Mouse (Mus musculus): ENCODE data around the gene Tmem161b.
A peak's percentile ranks its signal among the peaks of the same experiment; 100 is the strongest.
"Not testable (repeated sequence)": the region's sequence is repeated elsewhere in the genome, so short reads cannot be mapped to it uniquely, and the experiment has no call there.

Gene Tmem161b

DNA sequence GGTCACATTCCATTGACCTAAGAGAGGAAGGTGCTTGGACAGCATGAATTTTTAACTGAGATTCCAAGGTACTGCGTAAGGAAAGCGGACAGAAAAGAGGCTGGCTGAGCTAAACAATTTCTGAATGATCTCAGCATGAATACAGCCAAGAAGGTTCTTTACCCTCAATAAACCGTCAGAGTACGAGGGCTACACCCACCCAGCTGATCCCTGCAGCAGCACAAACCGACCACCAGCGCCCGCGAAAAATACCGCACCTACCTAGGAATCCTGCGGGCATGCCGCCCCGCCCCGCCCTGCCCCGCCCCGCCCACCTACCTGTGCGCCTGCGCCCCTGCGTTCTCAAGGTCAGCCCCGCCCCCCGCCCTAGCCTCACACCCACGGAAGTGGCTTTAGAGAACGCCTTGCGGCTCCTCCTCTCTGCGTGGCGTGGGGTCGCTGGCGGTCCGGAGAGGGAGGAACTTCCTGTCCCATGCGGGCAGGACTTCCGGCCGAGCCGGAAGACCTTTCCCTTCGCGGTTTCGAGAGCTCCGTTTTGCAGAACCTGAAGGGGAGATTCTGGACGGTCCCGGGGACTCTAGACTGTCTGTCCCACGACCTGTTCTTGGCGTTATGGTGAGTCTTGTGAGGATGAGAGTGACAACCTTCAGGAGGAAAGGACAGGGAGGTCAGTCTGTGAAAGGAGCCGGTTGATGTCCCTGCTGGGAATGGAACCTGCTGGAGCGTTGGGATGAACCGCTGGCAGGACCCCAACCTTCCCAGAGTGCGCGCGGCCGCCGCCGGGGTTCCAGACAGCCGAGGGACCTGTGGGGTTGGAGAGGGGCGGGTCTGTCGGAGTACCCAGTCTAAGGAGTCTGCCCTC lies at the start of gene Tmem161b:
Gene Tmem161b (plus strand): TSS at position 477 of the 862 bp plus-strand sequence.
- DNase-seq (ENCODE audit: low spot score) = peak; percentile 88

DNA sequence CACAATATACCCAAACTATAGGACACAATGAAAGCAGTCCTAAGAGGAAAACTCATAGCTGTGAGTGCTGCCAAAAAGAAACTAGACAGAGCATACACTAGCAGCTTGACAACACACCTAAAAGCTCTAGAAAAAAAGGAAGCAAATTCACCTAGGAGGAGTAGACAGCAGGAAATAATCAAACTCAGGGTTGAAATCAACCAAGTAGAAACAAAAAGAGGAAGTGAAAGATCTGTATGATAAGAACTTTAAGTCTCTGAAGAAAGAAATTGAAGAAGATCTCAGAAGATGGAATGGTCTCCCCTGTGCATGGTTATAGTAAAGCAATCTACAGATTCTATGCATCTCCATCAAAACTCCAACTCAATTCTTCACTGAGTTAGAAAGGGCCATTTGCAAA lies 36.3 kb upstream of the Tmem161b start:
- DNase-seq (ENCODE audit: low spot score) = not testable (repeated sequence)

DNA sequence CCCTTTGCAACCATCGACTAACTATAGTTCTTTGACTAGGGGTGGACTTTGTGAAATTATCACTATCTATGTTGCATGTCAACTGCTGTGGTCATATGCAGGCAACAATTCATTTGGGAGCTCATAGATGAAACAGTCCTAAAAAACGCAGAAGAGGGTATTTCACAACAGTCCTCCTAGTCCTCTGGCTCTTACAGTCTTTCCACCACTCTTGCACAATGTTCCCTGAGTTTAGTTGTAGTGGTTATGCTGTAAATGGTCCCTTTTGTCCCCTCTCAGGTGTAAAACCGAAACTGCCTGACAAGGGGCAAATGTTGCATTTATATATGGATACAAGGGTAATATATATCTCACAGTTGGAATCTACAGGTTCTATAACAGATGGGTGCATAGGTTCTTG lies 29.4 kb upstream of the Tmem161b start:
- no peak for DNase-seq (ENCODE audit: low spot score)

DNA sequence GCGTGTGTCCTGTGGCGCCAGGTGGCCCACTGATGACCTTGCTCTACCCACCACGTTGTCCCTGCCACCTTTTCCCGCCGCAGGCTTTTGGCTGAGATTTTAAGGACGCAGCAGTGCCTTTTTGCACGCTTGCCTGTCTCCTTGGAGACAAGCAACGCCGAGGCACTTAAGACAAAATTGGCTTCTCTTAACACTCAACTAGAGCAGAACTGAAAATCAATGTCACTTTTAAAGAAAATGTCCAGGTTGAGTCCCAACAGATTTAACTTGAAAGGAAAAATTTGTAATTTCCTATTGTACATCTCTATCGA lies 541 bp downstream of the Tmem161b start:
- DNase-seq (ENCODE audit: low spot score) = no peak

DNA sequence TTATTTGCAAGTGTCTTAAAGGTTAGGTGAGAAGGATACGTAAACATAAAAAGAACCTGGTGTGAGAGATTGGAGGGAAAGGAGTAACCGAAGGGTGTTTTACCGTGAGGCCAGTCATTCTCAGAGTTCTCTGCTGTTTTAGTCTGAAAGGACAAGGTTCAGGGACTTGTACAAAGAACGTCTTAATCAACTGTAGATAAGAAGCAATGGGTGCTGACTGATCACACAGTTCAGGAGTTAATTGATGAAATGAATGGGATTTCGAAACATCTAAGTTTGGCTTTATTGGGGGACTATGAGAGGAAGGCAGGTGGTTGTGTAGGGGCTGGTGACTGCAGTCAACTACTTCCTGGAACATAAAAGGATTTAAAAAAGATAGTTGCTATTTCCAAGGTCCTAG lies 922 bp downstream of the Tmem161b start:
- DNase-seq (ENCODE audit: low spot score) = no peak

DNA sequence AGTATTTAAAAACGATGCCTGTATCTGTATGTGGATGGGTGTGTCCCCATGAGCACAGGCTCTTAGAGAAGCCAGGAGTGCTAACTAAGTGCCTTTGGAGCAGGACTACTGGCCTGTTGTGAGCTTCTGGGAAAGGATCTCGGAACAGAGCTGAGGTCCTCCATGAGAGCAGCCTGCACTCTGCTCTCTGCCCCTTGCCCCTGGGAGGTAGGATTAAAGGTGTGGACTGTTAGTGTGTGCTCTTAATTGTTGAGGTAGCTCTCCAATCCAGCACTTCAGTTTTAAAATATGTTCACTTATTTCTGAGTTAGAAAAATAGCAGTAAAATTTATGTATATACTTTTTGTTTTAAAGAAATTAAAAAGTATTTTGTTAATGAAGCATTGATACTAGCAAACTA lies 11.9 kb downstream of the Tmem161b start:
- DNase-seq (ENCODE audit: low spot score) = no peak

DNA sequence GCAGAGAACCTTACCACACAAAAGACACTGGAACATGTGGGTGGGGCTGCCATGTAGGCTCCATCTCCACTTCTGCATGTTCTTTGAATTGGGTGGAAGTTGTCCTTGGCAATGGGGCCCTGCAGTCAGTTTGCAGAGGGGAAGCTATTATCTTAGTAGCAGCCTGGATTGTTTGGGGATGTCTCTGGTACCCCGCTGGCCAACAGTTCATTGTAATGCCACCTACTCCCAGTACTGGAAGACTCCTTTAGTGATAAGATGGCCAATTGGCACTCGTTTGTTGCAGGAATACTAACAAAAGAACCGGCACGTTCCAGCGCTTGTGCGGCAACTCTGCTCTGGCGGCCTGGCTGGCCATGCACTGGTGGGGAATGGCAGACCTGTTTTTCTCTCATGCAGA lies 14.7 kb downstream of the Tmem161b start:
- DNase-seq (ENCODE audit: low spot score) = no peak

DNA sequence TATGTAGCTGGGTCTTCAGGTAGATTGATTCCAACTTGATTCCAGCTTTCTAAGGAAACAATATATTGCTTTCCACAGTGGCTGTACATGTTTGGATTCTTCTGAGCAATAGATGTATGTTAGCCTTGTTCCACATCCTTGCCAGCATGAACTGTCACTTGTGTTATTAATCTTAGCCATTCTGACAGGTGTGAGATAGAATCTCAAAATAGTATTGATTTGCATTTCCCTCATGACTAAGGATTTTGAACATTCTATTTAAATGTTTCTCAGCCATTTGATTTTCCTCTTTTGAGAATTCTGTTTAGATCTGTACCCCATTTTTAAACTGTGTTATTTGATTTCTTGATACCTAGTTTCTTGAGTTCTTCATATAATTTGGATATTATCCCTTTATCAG lies 16.1 kb downstream of the Tmem161b start:
- no peak for DNase-seq (ENCODE audit: low spot score)

DNA sequence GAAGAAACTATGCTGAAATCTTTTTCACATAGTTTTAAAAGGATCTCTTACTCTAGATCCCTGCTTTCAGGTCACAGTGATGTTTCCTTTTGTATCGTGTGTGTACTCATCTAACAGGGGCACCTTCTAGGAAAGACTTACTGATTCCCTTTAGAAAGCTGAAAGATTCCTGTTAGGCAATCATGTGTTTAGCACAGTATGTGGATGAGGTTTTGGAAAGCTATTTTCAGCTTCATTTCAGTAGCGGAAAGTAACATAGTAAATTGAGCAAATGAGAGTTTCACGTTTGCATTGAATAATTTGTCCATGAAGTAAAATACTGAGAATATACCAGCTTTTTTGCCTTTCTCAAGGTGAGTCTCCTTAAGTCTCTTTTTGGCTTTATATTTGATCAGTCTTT lies 26.0 kb downstream of the Tmem161b start:
- DNase-seq (ENCODE audit: low spot score) = no peak

DNA sequence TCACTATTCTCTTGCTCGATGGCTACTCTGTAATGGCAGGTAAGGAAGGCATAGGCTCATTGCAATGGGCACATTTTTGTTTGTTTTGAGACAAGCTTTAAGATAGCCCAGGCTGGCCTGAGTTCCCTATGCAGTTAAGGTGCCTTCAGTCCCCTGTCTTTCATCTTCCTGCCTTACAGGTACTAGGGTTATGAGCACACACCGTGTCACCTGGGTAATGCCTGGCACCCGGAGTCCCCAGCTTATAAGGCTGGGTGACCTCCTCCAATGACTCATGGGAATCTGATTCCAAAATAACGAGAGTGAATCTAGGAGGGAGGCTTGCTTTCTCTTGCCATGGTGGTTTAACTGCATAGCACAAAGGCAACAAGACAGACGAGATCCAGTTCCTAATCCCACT lies 29.2 kb downstream of the Tmem161b start:
- DNase-seq (ENCODE audit: low spot score) = no peak

DNA sequence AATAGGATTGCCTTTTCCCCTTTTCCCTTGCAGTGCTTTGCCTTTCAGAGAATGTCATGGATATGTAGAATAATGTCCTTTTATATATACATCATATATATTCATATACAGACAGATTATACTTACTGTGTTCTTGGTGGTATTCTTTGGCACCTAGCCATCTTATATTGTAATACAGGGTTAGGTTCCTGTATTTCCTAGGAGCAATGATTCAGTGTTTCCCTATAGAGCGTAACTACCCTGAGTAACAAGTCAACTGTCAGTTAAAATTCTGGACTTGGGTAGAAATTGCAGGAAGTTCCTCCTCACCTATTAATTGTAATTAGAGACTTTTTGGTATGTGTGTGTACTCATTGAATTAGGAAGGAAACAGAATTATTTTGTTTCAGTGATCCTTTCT lies 33.0 kb downstream of the Tmem161b start:
- no peak for DNase-seq (ENCODE audit: low spot score)

DNA sequence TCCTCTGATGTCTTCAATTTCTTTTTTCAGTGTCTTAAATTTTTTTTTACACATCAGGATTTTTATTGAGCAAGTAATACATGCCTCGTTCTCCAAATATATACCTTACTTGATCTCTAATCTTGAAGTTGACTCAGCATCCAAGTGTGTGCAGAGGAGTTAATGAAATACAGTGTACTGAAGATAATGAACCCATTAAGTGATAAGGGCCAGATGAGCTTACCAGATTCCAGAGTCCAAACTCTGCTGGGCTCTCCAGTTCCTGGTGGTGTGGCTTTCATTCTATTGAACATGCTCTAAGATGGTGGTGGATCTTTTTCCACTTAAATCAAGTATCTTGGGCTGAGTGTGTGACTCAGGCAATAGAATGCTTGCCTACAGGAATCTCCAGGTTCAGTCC lies 42.3 kb downstream of the Tmem161b start:
- DNase-seq (ENCODE audit: low spot score) = not testable (repeated sequence)

DNA sequence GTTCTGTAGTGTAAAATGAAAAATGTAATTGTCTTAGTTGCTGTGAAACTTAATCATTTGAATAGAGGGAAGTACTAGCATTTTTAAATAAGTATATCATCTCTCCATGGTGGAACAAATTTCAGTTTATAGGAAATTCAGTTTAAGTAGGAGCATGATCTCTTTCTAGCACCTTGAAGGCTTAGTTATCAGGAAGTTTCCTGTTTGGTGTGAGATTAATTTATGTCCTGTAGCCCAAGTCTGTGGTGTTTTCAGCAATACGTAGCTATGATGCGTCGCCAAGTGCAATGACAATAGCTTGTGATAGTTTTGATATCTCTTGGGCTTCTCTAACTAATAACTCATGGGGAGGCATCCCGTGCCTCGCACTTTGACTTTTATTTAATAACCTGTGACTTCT lies 54.1 kb downstream of the Tmem161b start:
- DNase-seq (ENCODE audit: low spot score) = no peak

DNA sequence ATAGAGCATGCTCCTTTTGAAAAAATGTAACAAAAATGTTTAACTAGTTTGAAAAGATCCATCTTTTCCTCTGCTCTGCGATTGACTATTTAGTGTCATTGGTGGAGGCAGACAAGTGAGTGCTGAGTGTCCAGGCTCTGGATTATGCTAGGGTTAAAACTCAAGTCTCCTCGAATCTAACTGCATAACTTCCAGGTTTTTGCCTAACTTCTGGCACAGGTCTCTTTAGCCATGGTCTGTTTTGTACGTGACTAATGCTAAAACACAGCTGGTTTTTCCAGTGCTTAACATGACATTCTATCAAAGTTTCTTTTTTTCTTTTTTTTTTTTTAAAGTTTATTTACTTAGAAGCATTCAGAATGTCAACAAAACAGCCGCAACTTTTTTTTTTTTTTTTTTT lies 58.3 kb downstream of the Tmem161b start:
- no peak for DNase-seq (ENCODE audit: low spot score)

DNA sequence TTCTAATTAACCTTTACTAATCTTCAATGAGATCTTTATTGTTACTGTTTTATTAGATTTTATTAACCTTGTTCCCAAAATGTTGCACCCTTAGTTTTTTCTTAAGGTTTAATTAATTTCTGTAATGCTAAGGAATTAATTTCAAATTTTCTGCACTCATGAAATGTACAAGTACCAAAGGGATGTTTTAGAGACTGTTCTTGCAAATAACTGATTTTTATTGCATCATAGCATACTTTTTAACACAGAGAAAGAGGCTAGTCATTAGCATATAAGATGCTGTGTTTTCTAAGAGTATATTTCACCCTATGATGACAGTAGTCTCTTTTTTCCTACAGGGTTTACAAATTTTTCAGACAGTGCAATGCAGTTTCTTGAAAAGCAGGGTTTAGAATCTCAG lies 60.9 kb downstream of the Tmem161b start:
- DNase-seq (ENCODE audit: low spot score) = no peak

DNA sequence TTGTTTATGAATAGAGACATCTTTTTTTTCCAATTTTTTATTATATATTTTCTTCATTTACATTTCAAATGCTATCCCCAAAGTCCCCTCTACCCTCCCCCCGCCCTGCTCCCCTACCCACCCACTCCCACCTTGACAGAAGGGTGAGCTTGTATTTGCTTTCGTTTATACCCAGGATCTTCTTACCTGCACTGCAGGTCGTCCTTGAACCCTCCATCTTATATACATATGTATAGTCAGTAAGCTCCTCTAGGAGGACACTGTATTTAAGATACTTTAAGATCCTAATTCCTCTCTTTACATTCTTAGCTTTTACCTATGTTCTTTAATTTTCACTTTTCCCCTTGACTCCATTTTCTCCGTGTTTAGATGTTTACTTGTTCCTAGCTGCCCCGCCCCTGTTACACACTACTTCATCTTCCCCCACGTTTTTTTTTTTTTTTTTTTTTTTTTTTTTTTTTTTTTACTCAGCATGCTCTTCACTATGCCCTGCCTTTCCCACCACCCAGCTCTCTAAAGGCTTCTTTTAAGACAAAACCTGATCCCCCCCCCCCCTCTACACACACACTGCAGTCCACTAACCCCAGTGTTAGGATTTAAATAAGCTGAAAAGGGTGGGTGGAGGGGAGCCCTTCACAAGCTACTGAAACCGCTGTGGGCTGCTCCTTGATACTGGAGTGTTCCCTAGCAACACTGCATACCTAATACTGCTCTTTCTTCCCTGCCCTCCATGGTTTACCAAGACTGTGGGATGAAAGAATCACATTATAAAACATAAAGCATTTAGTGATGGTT lies 62.9 kb downstream of the Tmem161b start:
- no peak for DNase-seq (ENCODE audit: low spot score)

DNA sequence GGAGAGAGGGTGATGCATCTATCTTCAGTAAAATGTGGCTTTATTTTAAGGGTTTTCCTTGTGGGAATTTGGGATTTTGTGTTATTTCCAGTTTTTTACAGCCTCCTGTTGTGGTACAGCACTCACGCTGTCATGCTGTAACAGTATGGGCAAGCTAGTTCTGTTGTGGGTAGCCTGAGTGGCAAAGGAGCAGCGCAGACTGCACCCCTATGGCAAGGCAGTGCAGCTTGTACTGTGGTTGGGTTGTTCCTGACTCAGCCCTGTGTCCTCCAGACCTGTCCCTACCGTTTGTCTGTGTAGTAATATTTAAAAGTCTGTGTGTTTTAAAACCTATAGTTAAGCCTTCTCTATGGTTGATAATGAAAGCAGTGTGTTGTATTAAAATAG lies 63.5 kb downstream of the Tmem161b start:
- DNase-seq (ENCODE audit: low spot score) = no peak

DNA sequence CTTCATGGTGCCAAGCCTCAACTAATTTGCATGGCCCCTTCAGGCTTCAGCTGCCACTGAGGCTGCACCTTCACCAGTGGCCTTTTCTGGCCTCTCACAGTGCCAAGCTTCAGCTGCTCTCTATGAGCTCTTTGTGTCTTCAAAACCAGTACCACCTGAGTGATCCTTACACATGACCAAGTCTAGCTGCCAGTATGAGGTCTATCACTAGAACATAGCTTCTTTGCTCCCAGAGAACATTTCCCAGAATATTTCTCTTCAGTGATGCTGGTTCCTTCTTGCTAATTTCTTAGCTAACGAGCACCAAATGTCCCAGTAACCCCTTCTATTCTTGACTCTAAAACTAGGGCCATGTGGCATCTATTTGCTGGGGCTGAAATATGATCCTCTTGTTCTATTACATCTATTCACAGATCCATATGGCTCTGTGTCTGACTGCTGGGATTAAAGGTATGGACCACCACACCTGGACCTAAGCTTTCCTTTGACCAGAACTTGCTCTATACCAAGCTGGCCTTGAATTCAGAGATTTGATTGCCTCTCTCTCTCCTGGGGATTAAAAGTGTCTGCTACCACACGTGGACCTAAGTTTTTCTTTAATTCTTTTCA lies 77.5 kb downstream of the Tmem161b start:
- DNase-seq (ENCODE audit: low spot score) = no peak

DNA sequence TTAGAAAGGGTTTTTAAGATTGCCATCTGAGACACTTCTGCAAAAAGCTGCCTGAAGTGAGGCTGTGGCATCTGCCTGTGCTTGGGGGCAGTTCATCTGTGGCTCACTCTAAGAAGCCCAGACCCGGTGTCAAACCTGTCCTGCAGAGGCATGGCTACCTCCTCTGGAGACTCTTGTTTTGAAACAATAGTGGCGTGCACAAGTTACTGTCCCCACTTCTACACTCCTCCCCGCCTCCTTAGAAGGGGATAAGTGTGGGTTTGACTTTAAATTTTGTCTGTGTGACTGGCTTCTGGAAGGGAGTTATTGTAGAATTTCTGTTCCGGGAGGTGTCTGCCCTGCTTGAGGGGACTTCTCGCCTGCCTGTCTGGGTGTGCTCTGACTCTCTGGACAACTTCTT lies 121.2 kb downstream of the Tmem161b start:
- DNase-seq (ENCODE audit: low spot score) = no peak

DNA sequence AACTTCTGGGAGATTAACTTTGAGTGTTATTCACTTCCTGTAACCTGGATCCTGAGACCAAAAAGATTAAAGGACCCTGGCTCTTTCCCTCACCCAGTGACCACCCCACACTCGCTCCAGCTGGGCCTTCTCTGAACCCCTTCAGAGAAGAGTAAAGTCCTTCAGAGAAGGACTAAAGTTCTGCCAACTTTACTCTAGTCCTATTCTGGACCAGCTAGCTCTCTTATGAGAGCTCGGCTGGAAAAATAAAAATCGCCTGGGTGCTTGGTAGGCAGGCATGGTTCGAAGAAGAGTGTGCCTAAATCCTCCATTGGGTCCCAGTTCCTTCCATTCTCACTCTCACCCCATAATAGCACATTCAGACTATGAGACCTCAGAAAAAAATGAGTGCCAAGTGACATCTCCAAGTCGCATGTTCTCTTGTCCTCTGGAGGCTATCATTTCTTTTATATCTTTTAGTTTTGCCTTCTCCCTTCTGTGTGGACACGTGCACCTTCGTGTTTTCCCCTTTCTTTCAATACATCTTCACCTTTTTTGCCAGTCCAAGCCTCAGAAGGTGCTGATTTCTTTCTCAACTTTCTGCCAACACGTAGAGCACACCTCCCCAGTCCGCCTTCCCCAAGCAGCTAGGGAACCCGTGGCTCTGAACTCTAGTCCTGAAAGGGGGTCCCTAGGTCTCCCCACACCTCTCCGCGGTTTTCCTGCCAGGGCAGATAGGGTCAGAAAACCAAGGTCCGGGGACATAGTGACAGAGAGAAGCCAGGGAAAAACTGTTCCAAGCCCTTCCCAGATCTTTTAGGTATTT lies 121.8 kb downstream of the Tmem161b start:
- no peak for DNase-seq (ENCODE audit: low spot score)

DNA sequence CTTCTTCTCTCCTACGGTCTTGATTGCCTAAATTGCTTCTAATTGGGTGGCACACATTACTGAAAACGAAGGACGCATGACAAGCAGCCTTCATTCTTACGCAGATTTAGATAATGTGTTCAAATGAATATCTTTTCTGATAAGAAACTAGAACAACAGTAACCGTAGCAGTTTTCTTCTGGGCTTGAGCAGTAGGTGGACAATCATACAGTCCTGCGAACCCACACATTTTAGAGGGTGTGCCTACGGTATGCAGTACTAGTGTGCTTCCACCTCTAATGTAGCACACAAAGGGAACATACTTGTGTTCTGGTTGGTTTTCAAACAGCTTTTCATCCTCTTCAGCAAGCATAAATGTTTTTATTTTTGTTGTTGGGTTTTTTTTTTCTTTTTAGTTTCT lies 122.6 kb downstream of the Tmem161b start:
- no peak for DNase-seq (ENCODE audit: low spot score)

DNA sequence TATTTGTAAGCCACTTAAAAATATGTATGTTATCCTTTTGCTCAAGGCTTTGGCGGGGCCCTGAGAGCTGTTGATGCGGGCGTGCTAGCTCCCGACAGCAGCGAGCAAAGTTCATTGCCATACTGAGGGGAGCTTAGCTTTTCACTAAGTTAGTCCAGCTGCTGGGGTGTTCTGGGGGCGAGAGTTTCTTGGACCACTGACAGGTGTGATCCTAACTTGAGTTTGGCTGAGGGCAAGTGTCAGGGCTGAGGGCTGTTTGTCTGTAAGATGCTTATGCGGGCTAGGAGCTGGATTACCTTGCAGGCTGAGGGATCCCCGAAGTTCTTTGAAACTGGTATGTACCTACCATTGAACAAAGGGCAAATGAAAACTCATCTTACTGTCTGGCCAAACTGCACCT lies 123.0 kb downstream of the Tmem161b start:
- DNase-seq (ENCODE audit: low spot score) = peak; percentile 21

Data from layer of hippocampus, adult 11-12 months (tissue).